Mouse (Mus musculus) heart, postnatal 0 days (tissue): ENCODE data around the gene Zkscan3.

ENCODE experiments used
- CTCF ChIP-seq: IDR thresholded peaks from 2 replicates; pipeline ENCODE4 v1.5.1; 2016; ENCODE audit warnings: antibody characterized with exemption, control low read depth, low read depth
- EP300 ChIP-seq: IDR thresholded peaks from 2 replicates; pipeline ENCODE4 v1.6.1; 2016; ENCODE audit warnings: antibody characterized with exemption, low read depth

- TF ChIP-seq CTCF (no peak), EP300 (no peak)
Observed at GRCm38 (mm10) chr13:21395623-21396022, 6.9 kb downstream of the Zkscan3 start.
